Comparison of ENCODE assay signal across 8 mouse cellular contexts in the genomic region with DNA sequence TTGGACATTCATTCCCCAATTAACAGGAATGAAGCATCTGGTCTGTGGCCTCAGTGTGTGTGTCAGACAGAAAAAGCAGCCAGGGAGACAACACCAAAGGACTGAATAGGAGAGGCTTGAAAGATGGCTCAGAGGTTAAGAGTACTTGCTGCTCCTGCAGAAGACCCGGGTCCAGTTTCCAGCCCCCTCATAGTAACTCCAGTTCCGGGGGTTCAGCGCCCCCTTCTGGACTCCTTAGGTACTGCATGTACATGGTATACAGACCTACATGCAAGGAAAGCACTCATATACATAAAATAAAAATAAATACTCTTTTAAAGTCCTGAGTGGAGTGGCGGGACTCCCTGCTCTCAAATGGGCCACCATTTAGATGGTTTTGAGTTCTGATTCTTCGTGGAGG.
DNase-seq lines count a peak whose midpoint lies in the region; ATAC-seq and TF ChIP-seq lines count a peak whose summit lies in the region.

No protein-coding gene starts in this region.

- TF ChIP-seq EP300 in MEL (IDR thresholded peaks at IDR 0.05; ENCODE audit: low read depth in 1 of 2, low read length in 2 of 2), result no peak

- peak; percentile 49 to 56 (median 55); a peak in 5 of 6 replicates for TF ChIP-seq CTCF in MEL (IDR thresholded peaks at IDR 0.05 in 2 of 3, conservative IDR thresholded peaks at IDR 0.05 in 1 of 3; ENCODE audit: control insufficient read depth in 1 of 3, insufficient read depth in 1 of 3, low read depth in 2 of 3, low read length in 3 of 3, poor library complexity in 1 of 3, severe bottlenecking in 1 of 3)
- TF ChIP-seq CTCF in small intestine, adult 2 months (IDR thresholded peaks at IDR 0.05; ENCODE audit: extremely low read depth, insufficient read length, insufficient replicate concordance, low read depth, low read length), result peak; percentile 64; the same call in 1 of the 2 replicates

- DNase-seq in kidney, adult 9 months, result peak; percentile 10
- DNase-seq in kidney, adult 18-20 months, result no peak
- DNase-seq in 416B (ENCODE audit: low read depth) (peak; percentile 52), MEL (ENCODE audit: low read depth, low spot score) (peak; percentile 12)
- no peak for DNase-seq in yolk sac, embryonic 10.5 days (ENCODE audit: low spot score)
- DNase-seq in cerebellum, postnatal 4 days (ENCODE audit: low spot score in 2 of 2), result no peak

- no peak for ATAC-seq in activated CD4-positive, CD25-positive, alpha-beta regulatory T cell, adult 4 months

- no peak overlapping the region for H3K27ac ChIP-seq in MEL (ENCODE audit: control insufficient read depth, low read depth, low read length)
- no peak overlapping the region for H3K27ac ChIP-seq in small intestine, adult 2 months (ENCODE audit: insufficient read depth, low read depth, low read length)

- no peaks in the 10 kb centered on the region for H3K4me1 ChIP-seq in MEL (ENCODE audit: control insufficient read depth in 1 of 2, insufficient read depth in 2 of 2, low read length in 2 of 2)
- no peaks in the 10 kb centered on the region for H3K4me1 ChIP-seq in small intestine, adult 2 months (ENCODE audit: control insufficient read depth, insufficient read depth, insufficient read length, low read length)

- H3K9ac ChIP-seq in MEL (ENCODE audit: control insufficient read depth, low read depth, low read length, poor library complexity, severe bottlenecking), result no peak overlapping the region

- H3K36me3 ChIP-seq in MEL (ENCODE audit: control insufficient read depth in 1 of 2, insufficient read depth in 2 of 2, low read length in 2 of 2), result no peaks in the 10 kb centered on the region
- H3K36me3 ChIP-seq in small intestine, adult 2 months (ENCODE audit: control insufficient read depth, insufficient read depth, low read length), result no peaks in the 10 kb centered on the region

- H3K79me2 ChIP-seq in MEL (ENCODE audit: control insufficient read depth, insufficient read depth, low read length, poor library complexity), result no peaks in the 10 kb centered on the region

- H3K9me3 ChIP-seq in MEL (replicated peaks; ENCODE audit: insufficient read depth, low read length), result no peaks in the 10 kb centered on the region

- TF ChIP-seq RAD21 in MEL (IDR thresholded peaks at IDR 0.05; ENCODE audit: low read depth, low read length), result peak; percentile 51

- H3K4me3 ChIP-seq in MEL (ENCODE audit: control insufficient read depth in 1 of 2, insufficient read depth in 1 of 2, low read depth in 2 of 2, low read length in 2 of 2), result no peak overlapping the region
- no peak overlapping the region for H3K4me3 ChIP-seq in small intestine, adult 2 months (ENCODE audit: low read depth, low read length)

- WGBS in small intestine, adult 2 months, result 23% methylated on average over 5 of the region's 5 CpGs

- H3K27me3 ChIP-seq in MEL (ENCODE audit: control insufficient read depth in 1 of 2, insufficient read depth in 2 of 2, low read length in 2 of 2), result no peaks in the 10 kb centered on the region
- H3K27me3 ChIP-seq in small intestine, adult 2 months (ENCODE audit: control insufficient read depth, insufficient read depth, low read length), result no peaks in the 10 kb centered on the region

- no peak for TF ChIP-seq POLR2A in MEL (IDR thresholded peaks at IDR 0.05; ENCODE audit: control insufficient read depth in 1 of 2, insufficient read depth in 1 of 2, low read depth in 1 of 2, low read length in 2 of 2, poor library complexity in 1 of 2)
- no peak for TF ChIP-seq POLR2A in small intestine, adult 2 months (IDR thresholded peaks at IDR 0.05; ENCODE audit: low read depth, low read length)

TF ChIP-seq in MEL, 35 proteins besides CTCF, POLR2A, EP300 and RAD21:
- no peak for TF ChIP-seq CHD1 (IDR thresholded peaks at IDR 0.05; ENCODE audit: low read depth, low read length)
- TF ChIP-seq POLR2AphosphoS5 (IDR thresholded peaks at IDR 0.05; ENCODE audit: borderline replicate concordance, low read depth, low read length), result no peak
- TF ChIP-seq SMC3 (IDR thresholded peaks at IDR 0.05; ENCODE audit: low read depth, low read length), result peak; percentile 55

Comparison
In these comparisons a context has a peak if more than half of its experiments do, and no peak if none do; other contexts are left out.
1. DNase-seq: peak in kidney, adult 9 months (single experiment), 416B (single experiment) and MEL (single experiment); none in kidney, adult 18-20 months (single experiment), yolk sac, embryonic 10.5 days (single experiment) and cerebellum, postnatal 4 days (0 of 2).